Mouse (Mus musculus): ENCODE data around the gene Gabpb2.

Gene Gabpb2

DNA sequence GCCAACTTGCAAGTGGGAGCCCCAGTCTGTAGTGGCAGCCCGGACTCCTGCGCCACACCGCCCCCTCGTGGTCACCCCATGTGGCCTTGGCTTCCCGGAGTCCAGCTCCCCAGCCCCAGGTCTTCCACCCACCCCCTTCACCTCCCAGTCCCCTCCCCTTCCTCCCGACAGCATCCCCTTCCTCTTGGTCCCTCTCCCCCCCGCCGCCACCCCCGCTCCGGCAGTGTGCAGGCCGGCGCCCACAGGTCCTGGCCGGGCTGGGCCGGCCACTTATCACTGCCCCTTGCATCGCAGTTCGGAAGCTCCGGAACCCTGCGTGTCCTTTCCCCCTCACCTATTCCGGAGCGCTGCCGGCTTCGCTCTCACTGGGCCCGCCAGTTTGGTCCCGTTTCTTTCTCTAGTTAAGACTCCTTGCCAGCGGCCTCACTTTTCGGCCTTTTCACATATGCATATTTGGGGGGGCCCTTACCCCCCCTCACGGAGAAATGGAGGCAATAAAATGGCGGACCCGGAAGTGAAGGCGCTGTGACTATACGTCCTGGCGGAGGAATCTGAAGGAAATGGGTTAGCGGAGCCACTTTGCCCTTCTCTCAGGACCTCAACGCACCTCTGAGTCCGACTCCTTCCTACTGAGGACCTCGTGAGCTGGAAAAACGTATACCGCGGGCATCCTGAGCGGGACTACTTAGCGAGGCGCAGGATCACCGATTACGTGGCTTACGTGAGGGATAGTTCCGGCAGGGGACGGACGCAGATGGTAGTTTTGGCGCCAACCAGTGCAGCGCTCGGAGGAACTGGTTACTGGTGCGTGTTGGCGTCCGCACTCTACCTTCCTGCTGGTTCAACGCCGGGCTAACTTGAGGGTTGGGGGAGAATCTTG is at the start of gene Gabpb2:
Gene Gabpb2, minus strand, starts transcription at position 662 of the 880 bp plus-strand sequence.
- DNase-seq: peak; percentile 97

DNA sequence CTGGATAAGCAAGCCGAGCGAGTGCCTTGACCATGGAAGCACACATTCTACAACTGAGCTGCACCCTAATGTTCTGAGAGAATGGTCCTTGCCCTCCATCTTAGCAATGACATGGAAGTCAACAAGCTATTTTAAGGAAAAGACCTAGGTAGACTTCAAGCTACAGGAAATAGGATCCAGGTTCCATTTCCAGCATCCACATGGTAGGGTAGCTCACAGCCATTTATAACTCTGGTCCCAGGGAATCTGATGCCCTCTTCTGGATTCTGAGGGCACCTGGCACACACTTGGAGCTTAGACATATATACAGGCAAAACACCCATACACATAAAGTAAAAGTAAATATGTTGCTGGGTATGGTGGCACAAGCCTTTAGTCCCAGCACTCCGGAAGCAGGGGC is 48.3 kb upstream of the Gabpb2 start:
- DNase-seq: no peak

DNA sequence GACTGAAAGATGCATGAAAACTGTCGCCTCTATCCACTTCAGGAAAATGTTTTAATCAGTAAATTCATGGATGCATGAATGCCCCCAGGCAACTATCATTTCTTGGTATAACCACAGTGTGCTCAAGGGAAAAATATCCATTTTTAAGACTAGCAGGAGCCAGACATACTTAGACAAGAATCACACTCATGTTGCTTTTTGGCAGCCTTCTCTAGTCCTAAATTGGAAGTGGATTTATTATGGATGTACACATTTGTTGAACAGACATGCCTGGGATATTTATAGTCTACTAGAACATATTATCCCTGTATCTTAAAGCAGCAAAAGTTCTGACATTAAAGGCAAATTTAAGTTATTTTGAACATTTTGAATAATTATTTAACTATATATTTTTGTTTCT is 47.0 kb upstream of the Gabpb2 start:
- no peak for DNase-seq

DNA sequence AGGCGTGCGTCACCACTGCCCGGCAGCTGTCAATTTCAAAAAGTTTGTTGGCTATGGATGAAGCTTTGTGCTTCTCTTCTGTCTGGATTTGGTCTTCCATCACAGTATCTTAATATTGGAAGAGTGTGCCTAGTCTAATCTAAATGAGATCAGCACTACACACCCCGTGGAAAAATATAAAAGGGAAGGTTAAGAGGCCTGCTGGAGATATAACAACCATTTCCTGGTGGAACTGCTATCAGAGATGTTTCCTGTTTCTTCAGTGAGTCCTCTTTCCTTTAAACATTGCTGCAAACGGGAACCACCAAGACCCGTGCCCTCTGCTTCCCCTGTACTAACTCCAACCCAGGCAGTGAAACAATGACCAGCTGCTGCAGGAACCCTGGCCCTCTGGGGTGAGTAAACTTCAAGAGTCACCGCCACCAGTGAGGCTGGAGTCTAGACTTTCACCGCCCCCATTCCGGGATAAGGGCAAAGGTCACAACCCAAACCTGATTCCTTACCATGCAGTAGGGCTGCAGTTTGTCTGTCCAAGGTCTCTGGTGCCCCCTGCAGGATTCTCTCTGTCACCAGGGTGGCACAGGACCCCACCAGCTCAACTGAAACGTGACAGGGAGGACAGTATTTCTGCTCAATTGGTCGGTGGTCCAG is 45.5 kb upstream of the Gabpb2 start:
- peak; percentile 89 for DNase-seq

DNA sequence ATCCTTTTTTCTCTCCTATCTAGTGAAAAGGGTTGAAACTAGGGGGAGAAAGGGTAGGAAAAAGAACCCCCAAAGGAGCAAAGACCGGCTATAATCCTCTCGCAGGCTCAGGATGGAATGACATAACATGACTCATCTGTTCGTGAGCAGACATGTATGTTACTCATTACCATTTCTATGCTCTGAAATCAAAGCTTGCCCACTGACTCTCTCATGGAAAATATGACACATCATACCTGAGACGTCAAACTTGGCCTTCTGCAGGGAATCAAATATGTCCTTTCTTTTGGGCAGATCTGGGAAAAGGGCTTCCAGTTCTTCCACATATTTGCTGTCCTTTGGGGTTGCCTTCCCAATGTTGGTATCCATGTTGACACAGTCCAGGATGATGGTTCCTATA is 44.3 kb upstream of the Gabpb2 start:
- DNase-seq: no peak

DNA sequence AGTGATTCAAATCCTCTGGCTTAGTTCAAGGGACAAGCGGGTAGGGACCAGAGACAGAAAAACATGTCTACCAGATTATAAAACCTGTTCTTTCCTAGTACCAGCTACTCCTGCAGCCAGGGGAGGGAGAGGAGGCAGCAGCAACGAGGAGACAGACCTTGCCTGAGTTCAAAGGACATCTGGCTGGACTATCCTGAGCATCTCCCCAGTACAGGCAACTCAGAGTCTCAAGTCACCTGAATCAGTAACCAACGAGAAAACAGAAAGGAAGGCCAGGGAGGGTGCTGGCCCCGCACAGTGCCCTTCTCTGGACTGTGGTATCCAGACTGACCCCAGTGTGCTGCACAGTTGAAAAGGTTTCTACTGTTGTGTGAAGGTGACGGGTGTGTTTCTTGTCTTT is 39.2 kb upstream of the Gabpb2 start:
- no peak for DNase-seq

DNA sequence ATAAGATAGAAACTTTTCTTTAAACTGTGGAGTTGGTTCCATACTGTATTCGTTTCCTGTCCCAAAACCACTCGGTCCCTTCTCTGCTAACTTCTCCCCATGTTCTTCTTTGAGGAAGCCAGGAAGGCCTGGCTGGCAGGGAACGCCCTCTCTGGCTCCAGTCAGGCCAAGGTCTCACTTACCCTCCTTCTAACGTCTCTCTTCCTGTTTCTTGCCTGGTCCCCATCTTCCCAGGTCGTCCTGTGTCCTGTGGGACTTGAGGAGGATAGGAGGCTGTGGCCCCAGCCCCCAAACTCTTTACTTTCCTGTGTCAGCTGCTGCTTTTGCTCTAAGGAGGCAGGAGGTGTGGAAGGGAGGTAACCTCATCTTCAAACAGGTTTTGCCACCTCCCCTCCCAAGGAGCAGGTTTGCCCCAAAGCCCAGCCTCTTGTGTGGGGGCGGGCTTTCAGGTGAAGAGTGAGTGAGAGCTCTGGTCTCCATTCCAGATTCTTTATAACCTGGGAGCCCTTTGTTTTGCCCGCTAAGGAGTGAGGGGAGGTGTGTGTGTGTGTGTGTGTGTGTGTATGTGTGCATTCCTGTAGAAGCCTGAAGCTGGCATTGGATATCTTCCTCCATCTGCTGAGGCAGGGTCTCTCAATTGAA is 33.2 kb upstream of the Gabpb2 start, which contains the start of gene Bnipl:
Gene Bnipl, minus strand, starts transcription at position 411 of the 642 bp plus-strand sequence.
- DNase-seq: peak; percentile 53

DNA sequence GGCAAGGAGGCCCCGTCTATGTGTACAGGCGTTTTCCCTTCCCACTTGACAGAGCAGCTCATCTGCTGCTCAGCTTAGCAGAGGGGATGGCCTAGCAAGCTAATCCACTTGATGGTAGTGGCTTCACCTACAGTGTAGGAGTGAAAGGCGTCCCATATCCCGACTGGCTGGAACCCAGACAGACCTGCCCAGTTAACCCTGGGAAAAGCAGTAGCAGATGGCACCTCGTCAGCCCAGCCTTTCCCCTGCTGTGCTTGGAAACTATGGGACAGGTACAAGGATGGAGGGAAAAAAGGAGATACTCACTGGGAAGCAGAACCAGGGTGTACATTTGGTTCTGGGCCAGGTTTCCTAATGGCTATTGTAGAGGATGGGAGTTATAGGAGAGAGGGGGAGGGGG is 32.6 kb upstream of the Gabpb2 start:
- no peak for DNase-seq

DNA sequence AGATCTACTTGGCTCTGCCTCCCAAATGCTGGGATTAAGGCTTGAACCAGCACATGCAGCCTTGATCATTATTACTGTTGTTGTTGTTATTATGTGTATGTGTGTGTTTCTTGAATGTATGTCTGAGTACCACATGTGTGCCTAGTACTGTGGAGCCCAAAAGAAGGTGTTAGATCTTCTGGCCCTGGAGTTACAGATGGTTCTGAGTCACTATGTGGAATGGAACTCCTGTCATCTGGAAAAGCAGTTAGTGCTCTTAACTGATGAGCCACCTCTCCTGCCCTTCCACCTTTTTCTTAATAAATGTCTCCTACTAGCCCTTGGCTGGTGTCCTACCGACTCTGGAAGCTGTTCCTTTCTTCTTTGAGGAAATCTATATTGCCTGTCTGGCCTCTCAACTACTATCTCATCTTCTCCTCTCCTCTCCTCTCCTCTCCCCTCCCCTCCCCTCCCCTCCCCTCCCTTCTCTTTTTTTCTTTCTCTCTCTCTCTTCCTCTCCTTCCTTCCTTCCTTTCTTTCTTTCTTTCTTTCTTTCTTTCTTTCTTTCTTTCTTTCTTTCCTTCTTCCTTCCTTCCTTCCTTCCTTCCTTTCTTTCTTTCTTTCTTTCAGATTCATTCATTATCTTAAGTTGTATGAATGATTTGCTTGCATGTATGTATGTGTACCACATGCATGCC is 30.1 kb upstream of the Gabpb2 start:
- no peak for DNase-seq

DNA sequence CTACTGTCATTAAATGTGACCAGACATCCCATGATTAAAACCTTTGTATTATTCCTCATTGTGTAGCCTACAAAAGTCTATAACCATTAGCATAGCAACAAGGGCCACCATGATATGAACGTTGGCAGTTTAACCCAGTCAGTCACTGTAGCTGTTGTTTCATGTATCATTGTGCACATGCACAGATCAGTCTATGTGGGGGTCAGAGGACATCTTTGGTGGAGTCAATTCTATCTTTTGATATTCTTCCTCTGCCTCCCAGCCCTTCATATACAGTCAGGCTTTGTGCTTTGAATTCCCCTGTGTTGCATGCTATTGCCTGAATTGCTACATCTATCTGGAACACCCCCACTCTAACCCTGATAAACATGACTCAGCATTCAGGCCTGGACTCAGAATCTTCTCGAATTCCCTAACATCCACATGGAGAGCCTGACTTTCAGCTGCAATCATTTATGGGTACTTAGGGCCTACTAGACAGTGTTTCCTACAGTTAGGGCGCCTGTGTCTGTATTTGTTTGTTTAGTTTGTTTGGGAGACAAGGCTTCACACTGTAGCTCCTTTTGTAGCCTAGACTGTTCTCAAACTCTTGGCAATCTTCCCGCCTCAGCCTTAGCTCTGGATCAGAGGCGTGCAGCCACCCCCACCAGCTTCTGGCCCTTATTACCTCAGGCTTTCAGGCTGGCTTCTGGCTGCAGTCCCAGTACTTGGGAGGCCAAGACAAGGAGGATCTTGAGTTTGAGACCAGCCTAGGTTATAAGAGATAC is 28.9 kb upstream of the Gabpb2 start:
- peak; percentile 70 for DNase-seq

DNA sequence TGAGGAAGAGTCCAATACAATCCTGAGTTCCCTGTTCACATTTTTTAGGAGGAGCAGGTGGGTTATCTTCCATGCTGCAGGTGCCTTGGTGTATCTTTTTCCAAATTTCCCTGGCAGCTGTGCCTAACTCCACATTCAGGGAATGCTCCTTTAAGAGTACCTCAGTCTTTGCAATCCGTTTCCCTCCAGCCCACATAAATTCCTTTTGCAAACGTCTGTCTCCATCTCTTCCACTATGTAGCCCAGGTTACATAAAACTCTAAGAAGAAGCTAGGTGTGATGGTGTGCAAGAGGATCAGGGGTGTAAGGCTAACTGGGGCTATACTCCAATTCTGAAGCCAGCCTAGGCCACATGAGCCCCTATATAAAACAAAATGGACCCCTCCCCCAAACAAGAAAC is 25.4 kb upstream of the Gabpb2 start:
- DNase-seq: no peak

DNA sequence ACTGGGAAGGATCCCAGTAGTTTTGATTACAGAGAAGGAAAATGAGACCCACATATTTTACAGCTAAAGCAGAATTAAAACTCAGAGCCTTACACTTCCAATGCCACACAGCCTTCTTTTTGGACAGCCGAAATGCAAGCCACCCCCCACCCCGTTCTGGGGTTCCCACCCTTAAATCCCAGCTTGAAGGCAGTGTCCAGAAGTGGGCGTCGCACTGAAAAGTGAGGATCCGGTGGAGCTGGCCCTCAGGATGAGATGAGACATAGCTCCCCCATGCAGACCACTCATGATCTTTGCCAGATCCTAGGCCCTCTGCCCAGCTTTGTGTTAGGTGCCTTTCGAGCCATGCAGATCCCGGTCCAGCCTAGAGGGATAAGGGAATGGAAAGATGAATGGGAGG is 23.8 kb upstream of the Gabpb2 start, which contains the start of gene Gm128:
Gene Gm128, minus strand, starts transcription at position 101 of the 400 bp plus-strand sequence.
- DNase-seq: no peak

DNA sequence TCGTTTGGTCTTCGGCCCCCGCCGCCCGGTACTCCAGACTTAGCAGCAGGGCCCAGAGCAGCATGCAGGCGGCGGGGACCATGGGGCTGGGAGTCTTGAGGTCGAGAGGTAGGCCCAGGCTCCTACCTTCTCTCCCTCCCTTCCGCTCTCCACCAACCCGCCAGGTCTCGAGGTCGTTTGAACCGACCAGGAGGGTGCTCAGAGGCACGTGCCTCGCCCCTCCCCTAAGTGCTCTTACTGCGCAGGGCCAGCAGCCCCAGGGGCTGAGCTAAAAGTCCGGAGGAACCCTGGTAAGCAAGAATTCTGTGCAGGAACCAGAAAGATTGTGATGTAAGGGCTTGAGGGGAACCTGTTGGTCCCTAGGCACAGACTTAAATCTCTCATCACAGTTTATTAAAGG is 23.2 kb upstream of the Gabpb2 start:
- no peak for DNase-seq

DNA sequence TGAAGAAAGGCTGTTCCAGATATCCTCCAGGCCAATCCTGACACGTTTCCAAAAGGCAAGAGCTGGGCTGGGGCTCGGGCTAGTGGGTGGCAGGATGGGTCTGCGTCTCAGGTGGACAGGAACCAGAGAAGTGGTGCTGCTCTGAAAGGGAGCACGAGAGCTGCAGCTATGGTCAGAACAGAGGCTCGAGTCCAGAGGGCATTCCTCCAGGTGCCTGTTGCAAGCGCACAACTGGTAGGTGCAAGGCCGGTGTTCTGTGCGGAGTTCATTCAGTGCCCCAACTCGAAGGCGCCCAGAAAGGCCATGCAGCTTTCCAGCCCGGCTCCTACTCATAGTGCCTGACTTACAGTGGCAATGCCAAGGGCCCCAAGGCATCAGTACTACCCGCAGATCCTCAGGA is 22.3 kb upstream of the Gabpb2 start:
- DNase-seq: no peak

DNA sequence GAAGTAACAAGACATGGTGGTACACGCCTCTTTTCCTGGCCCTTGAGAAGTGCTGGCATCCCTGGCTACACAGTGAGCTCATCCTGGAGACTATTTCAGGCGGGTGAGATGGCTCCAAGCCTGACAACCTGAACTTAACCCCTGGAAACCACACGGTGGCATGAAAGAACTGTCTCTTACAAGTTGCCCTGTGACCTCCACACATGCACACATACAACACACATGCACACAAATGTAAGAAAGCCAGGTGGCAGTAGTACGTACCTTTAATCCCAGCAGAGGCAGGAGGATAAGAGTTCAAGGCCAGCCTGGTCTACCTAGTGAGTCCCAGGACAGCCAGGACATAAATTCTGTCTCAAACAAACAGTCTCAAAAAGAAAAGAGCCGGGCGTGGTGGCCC is 21.3 kb upstream of the Gabpb2 start:
- DNase-seq: no peak

DNA sequence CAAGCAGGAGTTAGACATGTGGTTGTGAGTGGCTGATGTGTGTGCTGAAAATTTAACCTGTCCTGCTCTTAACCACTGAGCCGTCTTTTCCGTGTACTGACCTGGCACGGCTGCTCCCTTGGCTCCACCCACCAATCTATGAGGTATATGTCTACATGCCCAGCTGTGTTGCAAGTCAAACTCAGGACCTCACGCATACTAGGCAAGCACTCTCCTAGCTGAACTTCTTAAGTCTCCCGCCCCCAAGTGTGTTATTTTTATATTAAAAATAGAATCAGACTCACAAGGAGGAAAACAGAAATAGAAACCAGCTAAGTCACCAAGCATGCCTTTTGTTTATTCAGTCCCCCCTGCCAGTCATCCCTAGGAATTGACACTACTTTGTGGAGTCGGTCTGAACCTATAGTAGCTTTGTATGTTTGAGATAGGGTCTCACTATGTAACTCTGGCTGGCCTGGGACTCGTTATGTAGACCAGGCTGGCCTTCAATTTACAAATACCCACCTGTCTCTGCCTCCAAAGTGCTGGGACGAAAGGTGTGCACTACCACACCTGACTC is 19.9 kb upstream of the Gabpb2 start:
- peak; percentile 64 for DNase-seq

DNA sequence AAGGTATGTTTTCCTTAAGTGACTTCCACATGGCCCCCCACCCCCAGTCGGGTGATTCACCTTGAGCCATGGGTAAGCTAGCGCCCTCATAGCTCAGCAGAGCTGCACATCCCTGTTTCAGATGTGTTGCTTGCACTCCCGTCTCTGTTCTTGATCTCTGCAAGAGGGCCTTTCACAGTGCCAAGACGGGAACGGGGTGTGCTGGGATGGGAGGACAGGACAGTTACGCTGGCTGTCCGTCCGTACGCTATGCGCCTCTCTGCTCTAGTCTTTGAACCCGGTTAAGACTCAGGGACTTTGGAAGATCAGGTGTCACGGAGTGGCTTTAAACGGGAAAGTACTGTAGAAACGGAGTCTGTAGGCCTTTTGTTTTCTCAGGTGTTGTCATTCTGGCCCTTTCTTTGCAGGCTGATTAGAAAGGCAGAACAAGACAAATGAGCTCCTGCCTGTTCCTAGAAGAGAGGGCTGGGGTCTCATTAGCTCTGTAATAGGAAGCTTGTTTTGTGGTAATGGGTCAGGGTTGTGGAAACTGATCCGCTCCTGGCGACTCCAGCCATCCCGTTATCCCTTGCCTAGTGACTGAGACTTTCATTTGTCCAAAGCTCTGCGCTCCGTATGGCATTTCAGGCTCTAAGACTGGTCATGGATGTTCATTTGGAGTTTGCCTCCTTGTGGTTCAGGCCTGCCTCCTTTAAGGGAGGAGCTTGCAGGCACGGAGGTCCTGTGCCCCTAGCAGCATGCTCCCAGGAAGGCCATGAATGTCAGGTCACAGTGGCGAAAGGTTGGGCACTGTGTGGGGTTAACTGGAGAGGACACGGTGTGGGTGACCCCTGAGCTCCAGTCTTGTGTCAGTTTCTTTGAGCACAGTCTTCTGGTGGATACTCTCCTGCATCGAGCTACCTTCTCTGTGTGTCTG is 17.9 kb upstream of the Gabpb2 start:
- DNase-seq: no peak

DNA sequence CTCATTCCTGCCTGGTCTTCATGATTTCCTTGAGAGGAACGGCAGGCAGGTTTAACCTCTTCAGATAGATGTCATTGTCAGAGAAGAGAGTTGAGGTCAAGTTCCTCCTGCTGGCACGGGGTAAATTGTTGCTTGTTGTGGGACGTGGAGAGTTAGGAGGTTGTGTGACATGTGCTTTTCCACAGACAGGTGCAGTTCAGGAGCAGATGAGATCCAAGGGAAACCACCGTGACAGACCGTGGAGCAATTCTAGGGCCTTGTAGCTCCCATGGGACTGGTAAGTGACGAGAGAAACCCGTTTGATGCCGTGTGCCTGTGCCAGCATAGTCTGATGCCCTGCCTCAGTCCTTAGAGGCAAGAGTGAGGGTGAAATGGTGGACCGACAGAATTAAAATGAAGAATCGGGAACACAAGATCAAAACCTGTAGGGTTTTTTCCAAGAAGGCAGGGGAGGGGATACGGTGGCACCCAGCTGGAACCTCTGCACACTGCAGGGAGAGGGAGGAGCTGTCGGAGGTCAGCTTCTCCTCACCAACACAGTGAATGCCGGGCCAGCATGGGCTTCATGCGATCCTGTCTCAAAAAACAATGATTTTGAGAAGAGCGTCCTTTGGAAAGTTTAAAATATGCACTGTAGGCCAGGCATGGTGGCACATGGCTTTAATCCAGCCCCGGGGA is 15.7 kb upstream of the Gabpb2 start:
- no peak for DNase-seq

DNA sequence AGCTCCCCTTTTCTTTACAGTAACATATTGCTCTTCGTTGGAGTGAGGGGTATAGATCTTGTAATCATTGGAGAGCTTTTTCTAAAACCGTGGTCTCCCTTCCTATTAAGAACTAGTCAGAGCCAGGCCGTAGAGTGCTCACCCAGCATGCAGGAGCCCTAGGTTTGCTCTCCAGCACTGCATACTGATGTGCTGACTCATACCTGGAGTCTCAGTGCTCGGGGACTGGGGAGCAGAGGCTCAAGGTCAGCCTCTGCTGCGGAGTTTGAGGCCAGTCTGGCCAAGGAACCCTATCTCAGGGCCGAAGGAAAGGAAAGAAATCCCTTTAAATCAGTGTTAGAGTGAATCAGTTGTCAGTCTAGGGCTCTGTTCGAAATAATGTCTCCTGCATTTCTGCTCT is 15.1 kb upstream of the Gabpb2 start:
- DNase-seq: peak; percentile 58
